Mouse (Mus musculus): ENCODE measurements around the gene Klhl12.
A peak's percentile ranks its signal among the peaks of the same experiment; 100 is the strongest.
"Not testable (repeated sequence)": the region's sequence is repeated elsewhere in the genome, so short reads cannot be mapped to it uniquely, and the experiment has no call there.

Klhl12 gene

DNA sequence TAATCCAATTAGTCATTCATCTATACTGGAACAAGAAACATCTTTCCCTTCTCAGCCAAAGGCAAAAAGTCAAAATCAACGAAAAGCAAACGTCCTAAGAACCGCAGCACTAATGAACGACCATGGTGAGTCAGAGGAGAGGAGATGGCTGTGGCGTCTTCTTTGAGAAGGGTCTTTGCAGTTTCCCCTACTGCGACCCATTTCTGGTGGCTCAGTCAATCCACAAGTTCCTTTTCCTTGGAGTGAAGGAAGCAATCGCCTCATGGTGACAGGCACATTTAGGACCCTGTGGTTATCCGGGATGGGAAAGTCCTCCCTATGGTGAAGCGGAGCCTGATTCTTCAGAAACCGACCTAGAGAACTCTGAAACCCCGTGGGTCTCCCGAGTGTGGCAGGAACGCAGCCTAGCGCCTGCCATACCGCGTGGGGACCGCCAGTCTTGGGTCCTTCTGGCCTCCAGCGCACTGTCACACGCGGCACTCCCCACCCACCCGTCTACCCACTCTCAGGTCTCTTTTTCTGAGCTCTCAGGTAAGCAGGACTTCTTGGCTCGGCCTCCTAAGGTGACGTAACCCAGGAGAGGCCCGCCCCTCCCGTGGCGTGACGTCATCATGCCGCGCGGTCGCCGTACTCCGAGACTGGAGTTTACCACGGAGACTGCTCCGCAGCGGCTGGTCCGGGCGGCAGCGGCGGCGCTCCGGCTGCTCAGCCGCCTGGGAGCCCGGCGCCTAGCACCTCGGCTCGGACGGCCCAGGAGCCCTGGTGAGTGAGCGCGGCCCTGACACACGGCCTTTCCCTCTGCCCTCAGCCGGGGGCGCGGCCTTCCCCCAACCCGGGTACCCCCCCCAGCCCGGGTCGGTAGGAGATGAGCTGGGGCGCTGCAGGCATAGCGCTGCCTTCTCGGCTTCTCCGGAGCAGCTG lies at the start of gene Klhl12:
Gene Klhl12, plus strand, starts transcription at position 628 of the 921 bp plus-strand sequence.
- DNase-seq (ENCODE audit: low spot score in 2 of 2): peak; percentile 93 to 95

DNA sequence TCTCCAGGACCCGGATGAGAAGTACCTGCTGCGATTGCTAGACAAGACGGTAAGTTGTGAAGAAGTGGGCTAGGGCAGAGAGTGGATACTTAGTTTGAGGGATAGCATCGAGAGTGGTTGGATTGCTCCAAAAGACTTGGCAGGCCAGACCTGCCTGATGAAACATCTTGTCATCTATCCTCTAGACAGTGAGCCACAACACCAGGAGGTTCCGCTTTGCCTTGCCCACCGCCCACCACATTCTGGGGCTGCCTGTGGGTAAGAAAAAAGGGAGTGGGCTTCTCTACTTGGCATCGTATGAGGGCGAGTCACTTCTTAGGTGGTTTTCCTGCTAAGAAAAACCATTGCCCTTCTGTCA lies 48.9 kb upstream of the Klhl12 start:
- no peak for DNase-seq (ENCODE audit: low spot score in 2 of 2)

DNA sequence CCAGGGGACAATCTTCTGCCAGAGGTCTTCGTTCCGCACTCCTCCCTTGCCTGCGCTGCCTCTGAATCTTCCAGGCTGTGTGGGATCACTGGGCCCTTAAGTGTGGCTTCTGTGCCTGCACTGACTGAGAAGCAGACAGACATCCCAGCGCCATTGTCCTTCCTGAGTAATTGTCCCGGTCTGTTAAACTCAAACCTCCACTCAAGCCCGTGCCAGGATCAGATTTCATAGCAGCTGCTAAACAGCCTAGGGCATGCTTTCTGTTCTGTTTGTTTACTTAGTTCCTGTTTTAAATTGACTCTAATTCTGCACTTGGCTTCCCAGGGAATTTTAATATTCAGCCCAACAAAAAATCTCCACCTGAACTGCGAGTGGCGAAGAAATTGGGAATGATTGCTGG lies 47.3 kb upstream of the Klhl12 start:
- no peak for DNase-seq (ENCODE audit: low spot score in 2 of 2)

DNA sequence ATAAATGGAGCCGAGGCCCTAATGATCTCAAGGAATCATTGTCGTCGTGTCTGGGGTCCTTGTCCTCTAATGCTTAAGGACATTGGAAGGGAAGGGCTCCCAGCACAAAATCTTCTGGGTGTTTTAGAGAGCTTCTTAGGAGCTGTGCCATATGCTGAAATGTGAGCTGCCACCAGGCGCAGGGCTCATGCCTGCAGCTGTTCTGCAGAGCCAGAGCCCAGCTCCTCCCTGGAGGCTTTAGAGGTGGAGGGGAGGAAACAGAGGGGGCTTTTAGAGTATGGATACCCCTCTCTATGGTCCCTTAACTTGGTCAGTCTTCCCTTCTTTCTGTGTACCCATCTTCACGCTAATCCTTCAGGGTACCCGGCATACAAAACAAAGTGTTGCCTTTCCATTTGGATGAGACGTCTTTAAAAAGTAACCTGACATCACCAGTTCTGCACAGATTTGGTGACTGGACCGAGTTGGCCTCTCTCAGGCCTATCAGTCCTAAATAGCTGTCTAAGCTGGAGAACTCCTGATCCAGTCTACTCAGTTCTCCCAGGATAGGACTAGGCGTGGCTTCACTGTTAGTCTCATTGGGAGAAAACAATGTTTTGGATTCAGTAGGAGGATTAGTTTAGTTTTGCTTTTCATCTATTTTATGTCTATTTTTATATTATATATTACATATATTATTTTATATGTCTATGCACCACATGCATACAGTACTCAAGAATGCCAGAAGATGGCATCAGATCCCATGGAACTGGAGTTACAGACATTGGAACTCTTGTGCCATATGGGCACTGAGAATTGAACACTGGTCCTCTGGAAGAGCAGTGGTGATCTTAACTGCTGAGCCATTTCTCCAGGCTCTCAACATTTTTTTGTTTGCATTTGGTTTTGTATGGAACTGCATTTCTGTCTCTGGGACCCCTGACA lies 43.4 kb upstream of the Klhl12 start:
- DNase-seq (ENCODE audit: low spot score in 2 of 2): no peak

DNA sequence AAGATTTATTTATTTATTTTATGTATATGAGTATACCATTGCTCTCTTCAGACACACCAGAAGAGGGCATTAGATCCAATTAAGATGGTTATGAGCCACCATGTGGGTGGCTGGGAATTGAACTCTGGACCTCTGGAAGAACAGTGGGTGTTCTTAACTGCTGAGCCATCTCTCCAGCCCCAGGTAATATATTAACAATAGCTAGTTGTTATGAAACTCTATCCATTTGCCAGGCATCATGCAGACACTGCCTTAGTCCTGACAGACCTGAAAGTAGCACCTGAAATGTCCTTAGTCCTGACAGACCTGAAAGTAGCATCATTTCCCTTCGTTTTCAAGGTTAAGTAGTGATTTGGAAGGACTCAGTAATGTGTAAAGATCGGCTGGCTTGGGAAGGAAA lies 41.3 kb upstream of the Klhl12 start:
- no peak for DNase-seq (ENCODE audit: low spot score in 2 of 2)

DNA sequence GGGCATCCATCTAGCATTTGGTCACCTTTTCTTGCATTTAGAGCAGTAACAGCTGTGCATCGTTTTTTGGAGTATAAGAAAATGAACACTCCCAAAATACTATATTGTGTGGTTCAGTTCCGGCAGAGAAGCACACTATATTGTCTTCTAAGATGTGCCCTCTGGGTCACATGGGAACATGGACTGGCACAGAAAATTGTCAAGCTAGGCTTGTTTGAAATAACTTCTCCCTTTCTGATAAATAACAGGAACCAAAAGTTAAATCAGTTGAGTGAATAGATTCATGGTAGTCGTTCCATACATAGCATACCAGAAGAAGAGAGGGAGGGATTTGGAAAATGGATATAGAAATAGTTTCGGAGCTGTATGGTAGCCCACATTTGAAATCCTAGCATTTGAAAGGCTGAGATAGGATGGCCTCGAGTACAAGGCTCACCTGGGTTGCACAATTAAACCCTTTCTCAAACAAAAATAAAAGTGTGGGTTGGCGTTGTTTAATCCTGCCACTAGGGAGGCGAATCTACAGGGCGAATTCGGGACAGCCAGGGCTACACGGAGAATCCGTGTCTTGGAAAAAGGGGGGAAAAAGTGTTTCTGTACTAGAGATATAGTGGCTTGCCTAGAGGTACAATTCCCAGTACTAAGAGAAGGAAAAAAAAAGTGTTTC lies 40.7 kb upstream of the Klhl12 start:
- no peak for DNase-seq (ENCODE audit: low spot score in 2 of 2)

DNA sequence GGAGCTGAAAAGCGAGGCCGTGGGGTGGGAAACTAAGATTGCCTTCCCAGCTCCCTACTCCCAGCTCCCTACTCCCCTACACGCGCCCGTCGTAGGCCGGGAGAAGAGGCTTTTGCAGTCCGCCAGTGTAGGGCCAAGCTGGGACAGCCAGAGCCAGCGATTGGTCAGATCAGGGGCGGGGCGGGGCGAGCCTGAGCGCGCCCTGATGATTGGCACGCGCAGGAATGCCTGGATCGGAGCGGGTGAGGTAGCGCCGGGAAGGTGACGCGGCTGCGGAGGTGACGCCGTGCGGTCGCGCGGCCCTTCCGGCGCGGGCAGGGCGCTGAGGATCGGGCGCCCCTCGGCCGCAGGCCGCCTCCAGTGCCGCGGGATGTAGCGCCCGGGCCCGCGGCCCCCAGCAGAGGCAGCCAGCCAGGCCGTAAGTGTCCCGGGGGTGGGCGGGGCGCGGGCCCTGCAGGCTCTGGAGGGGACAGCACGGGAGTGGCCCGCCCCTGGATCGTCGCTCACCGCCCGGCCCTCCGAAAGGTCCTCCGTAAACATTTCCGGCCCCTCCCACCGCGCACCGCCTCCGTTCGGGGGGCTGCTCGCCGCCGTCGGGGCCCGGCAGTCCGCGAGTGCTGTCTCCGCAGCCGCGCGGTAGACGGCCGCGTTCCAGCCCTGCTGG lies 40.0 kb upstream of the Klhl12 start, which contains the start of gene Adipor1:
Gene Adipor1, plus strand, starts transcription at position 211 of the 664 bp plus-strand sequence.
- DNase-seq (ENCODE audit: low spot score in 2 of 2): peak; percentile 89 to 90

DNA sequence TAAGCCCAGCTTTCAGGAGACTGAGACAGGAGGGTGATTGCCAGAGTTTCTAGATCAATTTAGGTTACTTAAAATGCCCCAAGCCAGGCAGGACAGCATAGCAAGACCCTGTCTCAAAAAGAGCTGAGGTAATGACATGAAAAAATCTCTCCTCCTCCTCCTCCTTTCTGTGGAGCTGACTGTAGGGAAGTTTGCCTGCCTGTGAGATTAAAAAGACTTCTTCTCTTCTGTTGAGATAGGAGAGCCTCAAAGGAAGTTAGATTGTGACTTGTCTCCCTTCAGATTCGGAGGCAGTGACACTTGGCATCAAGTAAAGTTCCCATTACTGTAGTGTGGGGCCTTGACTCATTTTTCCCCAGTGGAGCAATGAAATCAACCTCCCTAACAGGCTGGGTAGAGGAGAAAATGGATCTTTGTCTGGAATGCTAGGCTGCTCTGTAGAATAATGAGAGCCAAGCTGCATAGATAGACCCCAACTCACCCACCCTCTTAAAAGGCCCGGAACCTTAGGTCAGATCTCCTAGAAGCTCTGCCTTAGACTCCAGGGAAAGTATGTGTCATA lies 36.8 kb upstream of the Klhl12 start:
- DNase-seq (ENCODE audit: low spot score in 2 of 2): no peak

DNA sequence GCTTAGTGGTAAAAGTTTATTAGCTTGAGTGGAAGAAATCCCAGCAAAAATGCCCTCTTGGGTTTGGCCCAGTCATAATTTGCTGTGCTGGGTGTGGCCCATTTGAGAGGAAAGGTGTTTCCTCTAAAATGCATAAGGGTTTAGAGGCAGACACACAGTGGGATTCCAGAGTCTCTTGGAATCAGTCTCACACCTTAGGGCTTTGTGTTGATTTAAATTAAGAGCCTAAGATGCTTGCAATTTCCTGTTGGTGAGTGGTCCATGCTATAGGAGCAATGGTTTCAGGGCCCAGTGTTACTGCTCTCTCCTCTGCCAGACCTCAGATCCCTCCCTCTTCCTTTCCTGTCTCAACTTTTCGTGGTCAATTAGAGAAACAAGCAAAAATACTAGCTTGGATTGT lies 36.2 kb upstream of the Klhl12 start:
- DNase-seq (ENCODE audit: low spot score in 2 of 2): no peak

DNA sequence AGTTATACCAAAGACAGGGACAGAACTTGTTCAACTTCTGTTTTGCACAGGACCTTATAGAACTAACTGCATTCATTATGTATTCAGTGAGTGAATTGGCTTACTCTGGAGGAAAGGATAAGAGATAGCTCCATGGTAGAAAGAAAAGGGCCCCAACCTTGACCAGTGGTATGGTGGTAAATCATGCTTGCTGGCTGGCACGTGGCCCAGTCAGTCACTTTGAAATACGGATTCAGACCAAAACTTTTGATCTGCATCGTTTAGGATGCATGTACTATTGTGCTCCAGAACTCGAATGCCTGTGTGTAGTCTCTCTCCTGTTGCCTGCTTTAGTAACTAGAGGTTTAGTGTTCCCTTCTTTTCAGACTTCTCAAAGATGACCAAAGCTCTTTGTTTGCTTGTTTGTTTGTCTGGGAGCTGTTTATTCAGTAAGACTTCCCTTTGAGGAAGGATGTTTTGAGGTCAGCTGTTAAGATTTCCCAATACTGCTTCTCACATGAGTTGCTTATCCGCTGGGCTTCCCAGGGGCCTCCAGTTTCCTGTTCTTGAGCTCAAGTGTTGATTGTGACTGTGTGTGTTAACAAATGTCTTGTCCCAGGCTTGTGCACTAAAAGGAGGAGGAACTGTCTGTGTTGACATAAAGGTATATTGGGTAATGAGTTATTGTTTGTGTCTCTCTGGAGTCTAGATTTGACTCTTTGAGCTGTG lies 35.4 kb upstream of the Klhl12 start:
- no peak for DNase-seq (ENCODE audit: low spot score in 2 of 2)

DNA sequence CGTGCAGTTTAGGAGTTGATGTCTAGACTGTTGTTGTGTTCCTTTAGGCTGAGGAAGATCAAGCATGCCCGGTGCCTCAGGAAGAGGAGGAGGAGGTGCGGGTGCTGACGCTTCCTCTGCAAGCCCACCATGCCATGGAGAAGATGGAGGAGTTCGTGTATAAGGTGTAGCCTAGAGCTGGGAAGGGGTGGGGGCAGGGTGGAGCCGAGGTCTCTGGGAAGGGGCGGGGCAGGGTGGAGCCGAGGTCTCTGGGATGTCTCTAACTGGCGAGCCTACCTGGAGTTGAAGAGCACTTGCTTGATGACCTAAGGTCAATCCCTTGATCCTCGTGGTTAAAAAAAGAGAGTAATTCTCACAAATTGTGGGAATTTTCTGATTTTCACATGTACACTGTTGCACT lies 31.4 kb upstream of the Klhl12 start:
- no peak for DNase-seq (ENCODE audit: low spot score in 2 of 2)

DNA sequence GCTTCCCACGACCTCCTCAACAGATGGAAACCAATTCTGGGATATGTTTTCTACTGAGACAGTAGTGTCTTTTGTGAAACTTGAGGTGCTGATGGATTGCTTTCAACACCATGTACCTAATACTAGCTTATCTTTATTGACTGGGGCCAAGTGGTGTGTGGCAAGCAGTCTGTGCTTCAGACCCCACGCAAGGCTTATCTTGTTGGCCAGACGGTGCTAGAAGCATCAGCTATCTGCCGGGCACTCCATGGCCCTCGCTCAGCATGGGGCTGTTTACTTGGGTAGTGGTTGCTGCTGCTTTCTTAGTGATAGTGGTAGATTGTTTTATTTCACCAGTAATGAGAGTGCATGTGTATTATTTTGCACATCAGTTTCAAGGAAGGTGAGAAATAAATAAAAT lies 29.0 kb upstream of the Klhl12 start:
- no peak for DNase-seq (ENCODE audit: low spot score in 2 of 2)

DNA sequence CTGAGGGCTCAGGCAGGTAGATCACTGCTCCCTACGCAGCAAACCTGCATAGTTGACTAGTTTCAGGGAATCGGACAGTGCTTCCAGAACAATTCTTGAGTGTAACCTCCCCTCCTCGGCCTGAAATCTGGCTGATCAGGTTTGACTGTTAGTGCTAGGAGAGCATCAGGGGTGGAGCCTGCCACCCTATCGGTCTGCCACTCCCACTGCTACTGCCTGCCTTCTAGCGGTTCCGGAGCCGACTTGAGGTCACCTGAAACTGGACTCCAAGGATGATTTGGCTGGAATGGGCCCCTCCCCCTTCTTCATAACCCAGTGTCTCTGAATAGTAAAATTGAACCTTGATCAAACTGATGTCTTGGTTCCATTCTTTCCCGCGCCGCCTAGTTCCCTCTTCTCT lies 22.3 kb upstream of the Klhl12 start:
- DNase-seq (ENCODE audit: low spot score in 2 of 2): no peak

DNA sequence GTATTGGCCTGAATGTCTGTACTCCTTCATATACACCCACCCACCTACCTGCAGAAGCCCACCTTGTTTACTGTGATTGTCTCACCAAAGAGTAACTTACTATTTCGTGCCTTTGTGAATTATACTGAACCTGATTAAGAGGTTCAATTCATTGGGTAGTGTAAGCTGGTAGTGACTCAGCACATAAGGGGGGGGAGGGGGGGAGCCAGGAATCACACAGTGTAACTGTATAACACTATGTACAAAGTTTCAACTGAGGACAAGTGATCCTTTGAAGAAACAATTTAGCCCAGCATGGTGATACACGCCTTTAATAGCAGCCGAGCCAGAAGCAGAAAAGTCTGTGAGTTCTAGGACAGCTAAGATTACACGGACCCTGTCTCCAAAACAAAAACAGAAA lies 21.9 kb upstream of the Klhl12 start:
- DNase-seq (ENCODE audit: low spot score in 2 of 2): no peak

DNA sequence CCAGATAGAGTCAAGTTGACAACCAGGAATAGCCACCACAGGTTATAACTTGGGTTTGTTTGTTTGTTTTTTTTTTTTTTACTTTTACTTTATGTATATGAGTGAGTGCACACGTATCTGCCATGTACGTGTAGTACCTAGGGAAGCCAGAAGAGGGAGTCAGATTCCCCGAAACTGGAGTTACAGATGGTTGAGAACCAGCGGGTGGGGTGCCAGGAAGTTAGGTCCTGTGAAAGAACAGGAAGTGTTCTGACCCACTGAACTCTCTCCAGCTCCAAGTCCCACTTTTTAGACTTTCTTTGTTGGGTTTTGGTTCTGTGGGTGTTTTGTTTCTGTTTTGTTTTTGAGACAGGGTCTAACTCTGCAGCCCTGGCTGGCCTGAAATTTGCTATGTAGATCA lies 19.9 kb upstream of the Klhl12 start:
- peak in 1 of 2 experiments; percentile 17 for DNase-seq (ENCODE audit: low spot score in 2 of 2)

DNA sequence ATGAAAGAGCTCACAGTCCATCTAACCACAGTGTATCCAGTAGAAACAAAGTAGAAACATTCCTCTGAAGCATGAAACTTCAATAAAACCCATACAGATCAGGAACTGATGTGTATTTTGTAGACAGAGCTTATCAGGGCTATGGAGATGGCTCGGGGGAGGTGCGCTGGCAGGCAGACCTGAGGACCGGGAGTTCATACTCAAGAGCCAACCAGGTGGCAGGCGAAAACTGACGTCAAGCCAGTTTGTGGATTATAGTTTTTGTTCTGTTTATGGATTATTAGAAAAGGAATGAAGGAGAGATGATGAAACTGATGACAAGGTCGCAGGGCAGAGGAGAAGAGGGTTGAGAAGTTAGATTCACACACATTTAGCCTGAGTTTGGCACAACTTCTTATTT lies 14.9 kb upstream of the Klhl12 start:
- DNase-seq (ENCODE audit: low spot score in 2 of 2): no peak

DNA sequence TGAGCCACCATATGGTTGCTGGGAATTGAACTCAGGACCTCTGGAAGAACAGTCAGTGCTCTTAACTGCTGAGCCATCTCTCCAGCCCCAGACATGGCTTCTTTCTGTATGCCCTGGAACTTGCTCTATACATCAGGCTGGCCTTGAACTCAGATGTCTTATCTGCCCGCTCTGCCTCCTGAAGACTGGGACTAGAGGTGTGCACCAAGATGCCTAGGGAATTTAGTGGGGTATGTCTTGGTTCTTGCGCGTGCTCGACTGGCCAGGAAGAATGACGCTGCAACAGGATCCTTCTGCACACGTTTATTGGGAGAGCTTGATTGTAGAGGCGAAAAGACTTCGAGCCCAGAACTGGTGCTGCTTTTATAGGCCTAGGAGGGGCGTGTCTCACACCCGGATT lies 13.6 kb upstream of the Klhl12 start:
- DNase-seq (ENCODE audit: low spot score in 2 of 2): not testable (repeated sequence)

DNA sequence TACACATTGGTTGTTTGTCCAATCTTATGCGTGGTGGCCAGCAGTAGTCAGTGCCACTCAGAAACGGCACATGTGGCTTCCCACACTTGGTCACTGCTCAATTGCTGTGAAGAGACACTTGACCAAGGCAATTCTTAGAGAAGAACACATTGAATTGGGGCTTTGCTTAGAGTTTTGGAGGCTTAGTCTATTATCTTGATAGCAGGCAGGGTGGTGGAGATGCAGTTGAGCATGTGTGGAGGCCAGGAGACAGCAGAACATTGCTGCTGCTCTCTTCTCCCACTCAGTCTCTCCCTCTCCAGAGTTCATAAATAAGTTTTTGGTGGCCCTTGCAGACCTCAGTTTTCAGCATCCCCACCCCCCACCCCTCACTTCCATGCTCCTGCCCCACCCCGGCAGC lies 12.9 kb upstream of the Klhl12 start:
- DNase-seq (ENCODE audit: low spot score in 2 of 2): no peak

DNA sequence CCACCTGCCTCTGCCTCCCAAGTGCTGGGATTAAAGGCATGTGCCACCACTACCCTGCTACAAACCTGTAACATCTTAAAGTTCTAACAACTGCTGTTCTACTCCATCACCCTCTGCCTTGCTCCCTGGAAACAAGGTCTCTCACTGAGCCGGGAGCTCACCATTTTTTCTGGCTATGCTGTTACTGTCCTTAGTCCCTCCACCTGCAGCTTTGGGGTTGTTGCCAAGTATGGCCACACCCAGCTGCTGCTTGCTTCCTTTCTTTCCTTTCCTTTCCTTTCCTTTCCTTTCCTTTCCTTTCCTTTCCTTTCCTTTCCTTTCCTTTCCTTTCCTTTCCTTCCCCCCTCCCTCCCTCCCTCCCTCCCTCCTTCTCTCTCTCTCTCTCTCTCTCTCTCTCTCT lies 12.0 kb upstream of the Klhl12 start:
- DNase-seq (ENCODE audit: low spot score in 2 of 2): not testable (repeated sequence)

DNA sequence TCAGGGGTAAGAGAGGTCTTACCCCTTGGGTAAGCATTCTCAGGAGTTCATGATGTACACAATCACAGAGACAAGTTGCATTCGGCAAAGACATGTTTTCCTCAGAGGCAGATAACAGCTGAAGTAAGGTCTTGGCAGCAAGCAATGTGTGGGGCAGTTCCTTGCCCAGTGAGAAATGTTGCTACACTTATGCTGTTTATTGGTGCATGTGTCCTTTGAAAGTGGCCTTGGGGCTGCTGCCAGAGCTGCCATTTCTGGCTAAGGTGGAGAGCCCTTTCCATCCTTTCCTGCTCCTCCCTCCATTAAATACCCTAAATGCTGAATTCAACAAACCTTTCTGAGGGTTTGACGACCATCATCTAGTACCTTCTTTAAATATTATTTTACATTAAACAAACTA lies 9.9 kb upstream of the Klhl12 start:
- no peak for DNase-seq (ENCODE audit: low spot score in 2 of 2)

DNA sequence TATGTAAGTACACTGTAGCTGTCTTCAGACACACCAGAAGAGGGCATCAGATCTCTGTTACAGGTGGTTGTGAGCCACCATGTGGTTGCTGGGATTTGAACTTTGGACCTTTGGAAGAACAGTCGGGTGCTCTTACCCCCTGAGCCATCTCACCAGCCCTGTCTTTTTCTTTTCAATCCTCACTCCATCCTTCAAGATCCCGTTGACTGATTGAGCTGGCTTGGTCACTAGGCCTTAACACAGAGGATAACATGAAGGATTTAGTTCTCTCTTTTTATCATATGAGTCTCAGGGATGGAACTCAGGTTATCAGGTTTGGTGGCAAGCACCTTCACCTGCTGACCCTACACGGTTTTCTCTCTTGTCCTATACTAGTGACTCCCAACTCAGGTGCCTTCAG lies 6.8 kb upstream of the Klhl12 start:
- DNase-seq (ENCODE audit: low spot score in 2 of 2): not testable (repeated sequence)
